18 mouse cellular contexts compared by ENCODE assay signal in genomic region chr1:164603433-164603832, GRCm38 (mm10).
A peak's percentile ranks its signal among the peaks of the same experiment; 100 is the strongest.
DNase-seq lines count a peak whose midpoint lies in the region; ATAC-seq and TF ChIP-seq lines count a peak whose summit lies in the region.
"Had no signal": no experiment of that assay in that cellular context is flagged by ENCODE, and none has a peak within 500 bp of the region (broad histone marks: within the 10 kb centered on the region; RNA-seq: fewer than 3 reads in every experiment).

No protein-coding gene starts in this region.

- H3K9me3 ChIP-seq in forebrain, postnatal 0 days (ENCODE audit: low read length) = no peaks in the 10 kb centered on the region
- H3K9me3 ChIP-seq in forebrain, embryonic 10.5 days = no peaks in the 10 kb centered on the region
- H3K9me3 ChIP-seq in E14TG2a.4 (ENCODE audit: low read length) = no peaks in the 10 kb centered on the region
- no peaks in the 10 kb centered on the region for H3K9me3 ChIP-seq in hindbrain, embryonic 13.5 days
- H3K9me3 ChIP-seq: embryonic facial prominence, embryonic 15.5 days; limb, embryonic 10.5 days; midbrain, embryonic 10.5 days had no signal

- DNase-seq in forebrain, postnatal 0 days = no peak
- DNase-seq in forebrain, embryonic 10.5 days (ENCODE audit: extremely low spot score, low spot score) = no peak
- DNase-seq in left cerebral cortex, adult 2 months (ENCODE audit: extremely low spot score in 1 of 2, low spot score in 2 of 2) = no peak
- DNase-seq in left cerebral cortex, postnatal 10 days (ENCODE audit: extremely low spot score in 1 of 2, low spot score in 2 of 2) = no peak
- DNase-seq in cerebellum, postnatal 25 days = no peak
- DNase-seq: adrenal gland, postnatal 10 days; cerebellum, adult 2 months; gastrocnemius, postnatal 14 days; heart, postnatal 10 days; thymus, postnatal 36 days had no signal

- no peak overlapping the region for H3K9ac ChIP-seq in forebrain, postnatal 0 days
- no peak overlapping the region for H3K9ac ChIP-seq in hindbrain, embryonic 13.5 days
- H3K9ac ChIP-seq: embryonic facial prominence, embryonic 15.5 days had no signal

- H3K4me2 ChIP-seq in forebrain, postnatal 0 days (ENCODE audit: low read depth) = no peak overlapping the region
- H3K4me2 ChIP-seq in hindbrain, embryonic 13.5 days = no peak overlapping the region
- H3K4me2 ChIP-seq: embryonic facial prominence, embryonic 15.5 days had no signal

- no peaks in the 10 kb centered on the region for H3K27me3 ChIP-seq in forebrain, postnatal 0 days (ENCODE audit: insufficient read depth, low read length)
- no peaks in the 10 kb centered on the region for H3K27me3 ChIP-seq in forebrain, embryonic 10.5 days (ENCODE audit: poor library complexity, severe bottlenecking)
- no peaks in the 10 kb centered on the region for H3K27me3 ChIP-seq in E14TG2a.4 (ENCODE audit: insufficient read depth, low read length)
- H3K27me3 ChIP-seq in hindbrain, embryonic 13.5 days = no peaks in the 10 kb centered on the region
- H3K27me3 ChIP-seq: embryonic facial prominence, embryonic 15.5 days had no signal

- H3K27ac ChIP-seq in forebrain, postnatal 0 days (ENCODE audit: low read depth, low read length) = no peak overlapping the region
- H3K27ac ChIP-seq in forebrain, embryonic 10.5 days = no peak overlapping the region
- no peak overlapping the region for H3K27ac ChIP-seq in left cerebral cortex, adult 2 months
- H3K27ac ChIP-seq in bone marrow, adult 2 months (ENCODE audit: control insufficient read depth, insufficient read depth, low read depth, low read length, poor library complexity) = no peak overlapping the region
- H3K27ac ChIP-seq in hindbrain, embryonic 13.5 days = no peak overlapping the region
- H3K27ac ChIP-seq: embryonic facial prominence, embryonic 15.5 days; limb, embryonic 10.5 days; midbrain, embryonic 10.5 days had no signal

- TF ChIP-seq CTCF in forebrain, postnatal 0 days (IDR thresholded peaks at IDR 0.05; ENCODE audit: low read depth) = 0 out of 2 replicates have a peak, but pooled peaks have one; percentile 7
- TF ChIP-seq CTCF in left cerebral cortex, adult 2 months (IDR thresholded peaks at IDR 0.05) = peak; percentile 22
- peak; percentile 54 for TF ChIP-seq CTCF in E14TG2a.4 (conservative IDR thresholded peaks at IDR 0.05; ENCODE audit: low read length)
- TF ChIP-seq CTCF in bone marrow, adult 2 months (IDR thresholded peaks at IDR 0.05; ENCODE audit: control insufficient read depth, insufficient read depth, low read length) = peak; percentile 20; the same call in 1 of the 2 replicates

- no peak overlapping the region for H3K4me3 ChIP-seq in forebrain, postnatal 0 days (ENCODE audit: low read depth, low read length)
- H3K4me3 ChIP-seq in forebrain, embryonic 10.5 days = no peak overlapping the region
- no peak overlapping the region for H3K4me3 ChIP-seq in left cerebral cortex, adult 2 months
- H3K4me3 ChIP-seq in E14TG2a.4 (replicated peaks; ENCODE audit: low read length) = no peak overlapping the region
- H3K4me3 ChIP-seq in bone marrow, adult 2 months (replicated peaks; ENCODE audit: control insufficient read depth, low read depth, low read length) = no peak overlapping the region
- H3K4me3 ChIP-seq in hindbrain, embryonic 13.5 days = no peak overlapping the region
- H3K4me3 ChIP-seq: embryonic facial prominence, embryonic 15.5 days; limb, embryonic 10.5 days; midbrain, embryonic 10.5 days had no signal

- TF ChIP-seq POLR2A in bone marrow, adult 2 months (IDR thresholded peaks at IDR 0.05; ENCODE audit: borderline replicate concordance, control insufficient read depth, low read depth, low read length) = no peak

- no peaks in the 10 kb centered on the region for H3K4me1 ChIP-seq in forebrain, postnatal 0 days (ENCODE audit: insufficient read depth)
- 0 out of 2 replicates have a peak, but pooled peaks cover 3% of the 10 kb centered on the region for H3K4me1 ChIP-seq in forebrain, embryonic 10.5 days
- H3K4me1 ChIP-seq in E14TG2a.4 (replicated peaks; ENCODE audit: low read depth, low read length) = no peaks in the 10 kb centered on the region
- H3K4me1 ChIP-seq in bone marrow, adult 2 months (ENCODE audit: control insufficient read depth, insufficient read depth, low read length) = no peaks in the 10 kb centered on the region; the same call in 1 of the 2 replicates
- no peaks in the 10 kb centered on the region for H3K4me1 ChIP-seq in hindbrain, embryonic 13.5 days (replicated peaks)
- H3K4me1 ChIP-seq: embryonic facial prominence, embryonic 15.5 days; limb, embryonic 10.5 days had no signal

- no peak for ATAC-seq in forebrain, postnatal 0 days
- no peak for ATAC-seq in hindbrain, embryonic 13.5 days (ENCODE audit: low FRiP score)
- ATAC-seq: hindbrain, embryonic 16.5 days had no signal

- 76% methylated on average over 3 of the region's 3 CpGs for WGBS in forebrain, postnatal 0 days
- 76% methylated on average over 3 of the region's 3 CpGs for WGBS in forebrain, embryonic 10.5 days
- 66% methylated on average over 3 of the region's 3 CpGs for WGBS in bone marrow, adult 2 months
- 78% methylated on average over 3 of the region's 3 CpGs for WGBS in hindbrain, embryonic 13.5 days

- H3K36me3 ChIP-seq in forebrain, postnatal 0 days (ENCODE audit: insufficient read depth) = no peaks in the 10 kb centered on the region
- no peaks in the 10 kb centered on the region for H3K36me3 ChIP-seq in forebrain, embryonic 10.5 days (replicated peaks)
- H3K36me3 ChIP-seq in E14TG2a.4 (ENCODE audit: insufficient read depth, low read length) = no peaks in the 10 kb centered on the region
- no peaks in the 10 kb centered on the region for H3K36me3 ChIP-seq in hindbrain, embryonic 13.5 days
- H3K36me3 ChIP-seq: embryonic facial prominence, embryonic 15.5 days; G1E; limb, embryonic 10.5 days; midbrain, embryonic 10.5 days had no signal

- intact Hi-C loops in left cerebral cortex, adult 2 months (cut with DNase I) = no loop called here
- intact Hi-C loops in left cerebral cortex, postnatal 10 days (cut with DNase I) = no loop called here
